Mouse (Mus musculus): ENCODE measurements around the gene Bicd1. TPM values are rescaled to one million over a fixed set of nuclear protein-coding genes. Genes with fewer than 3 reads are reported as not detected.

Gene Bicd1
- 8.9 TPM for polyA plus RNA-seq (2017; shearing (Covaris generic))

DNA sequence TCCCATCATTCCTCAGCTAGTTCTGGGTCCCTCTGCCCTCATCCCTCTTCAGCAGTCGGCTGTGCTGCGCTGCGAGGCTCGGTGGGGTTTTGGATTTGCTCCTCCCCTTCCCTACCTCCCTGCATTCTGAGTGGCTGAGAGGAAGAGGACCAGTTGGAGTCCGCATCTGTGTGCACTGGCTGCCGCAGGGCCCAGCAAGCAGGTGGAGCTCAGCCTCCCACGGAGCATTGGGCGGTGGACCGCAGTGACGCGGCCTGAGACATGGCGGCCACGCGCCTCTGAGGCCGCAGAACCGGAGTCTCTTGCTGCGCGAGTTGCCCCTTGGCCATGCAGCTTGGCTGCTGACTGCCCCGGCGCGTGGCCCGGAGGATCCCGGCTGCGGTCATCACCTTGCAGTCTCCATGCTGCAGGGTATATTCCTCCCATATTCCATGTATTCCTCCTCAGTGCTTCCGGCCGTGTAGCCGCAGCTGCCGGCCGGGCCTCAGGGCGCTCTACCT is at the start of gene Bicd1:
Gene Bicd1 (plus strand): TSS at position 54 of the 500 bp plus-strand sequence.

Other genes starting within 250 kb of the Bicd1 start
- 23.2 TPM for gene Amn1, start 220.2 kb upstream of the Bicd1 start, polyA plus RNA-seq (2017; shearing (Covaris generic))
- 134 TPM for gene Resf1, start 99.5 kb upstream of the Bicd1 start, polyA plus RNA-seq (2017; shearing (Covaris generic))

Measured in effector memory CD4-positive, alpha-beta T cell, adult 7 months (primary cell).